Mouse (Mus musculus): ENCODE data around the gene Camkmt. TPM values are rescaled to one million over a fixed set of nuclear protein-coding genes. Genes with fewer than 3 reads are reported as not detected.

Gene Camkmt
- polyA plus RNA-seq, 1 experiment from 2014 or later: 6.9 TPM

DNA sequence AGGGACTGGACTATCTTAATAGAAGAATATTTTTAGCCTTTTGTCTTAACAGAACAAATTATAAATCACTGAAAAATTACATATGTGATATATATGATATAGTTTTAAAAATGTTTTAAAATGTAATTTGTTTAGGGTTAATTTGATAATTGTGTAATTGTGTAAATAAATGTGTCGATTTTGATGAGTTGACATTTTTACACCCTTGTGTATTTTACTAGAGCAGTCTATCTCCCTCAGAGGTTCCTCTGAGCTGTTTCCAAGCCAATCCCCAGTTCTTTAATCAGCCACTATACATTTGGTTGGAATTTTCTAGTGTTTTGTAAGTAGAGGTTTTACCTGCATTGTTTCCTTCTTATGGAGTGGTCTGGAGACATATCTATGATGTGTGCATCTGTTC lies 48.0 kb downstream of the Camkmt start:
- POLR2A ChIA-PET: no interaction called here
- CTCF ChIA-PET: no interaction called here
- DNase-seq (ENCODE audit: low read depth, low spot score) (no peak), ATAC-seq (no peak)
- no peak for TF ChIP-seq CTCF (IDR thresholded peaks at IDR 0.05)
- in situ Hi-C loops (cut with MboI; ENCODE audit: low pct_unique_long_range_greater_than_20kb): no loop called here
- peaks cover 4% of the 10 kb centered on the region for H3K27me3 ChIP-seq

DNA sequence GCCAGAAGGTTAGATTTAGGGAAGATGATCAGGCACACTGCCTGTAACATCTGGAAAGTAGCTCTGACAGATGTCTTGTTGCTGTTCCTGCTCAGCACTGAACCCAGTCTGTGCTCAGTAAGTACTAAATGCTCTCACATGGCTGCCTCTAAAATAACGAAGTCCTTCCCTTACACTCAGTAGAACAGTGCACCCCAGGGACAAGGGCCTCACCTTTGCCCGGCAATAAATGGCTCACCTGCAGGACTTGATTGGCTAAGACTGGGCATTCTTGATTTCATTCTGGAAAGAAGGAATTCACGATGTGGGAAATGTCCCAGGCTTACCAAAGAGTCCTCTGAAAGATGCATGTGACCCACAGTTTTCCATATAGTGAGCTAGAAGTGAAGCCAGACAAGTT lies 51.3 kb downstream of the Camkmt start:
- in situ Hi-C loops (cut with MboI; ENCODE audit: low pct_unique_long_range_greater_than_20kb): no loop called here
- no peak for TF ChIP-seq CTCF (IDR thresholded peaks at IDR 0.05)
- POLR2A ChIA-PET: no interaction called here
- H3K27me3 ChIP-seq: peaks cover 4% of the 10 kb centered on the region
- CTCF ChIA-PET: interaction anchor here (1.6 kb wide), 1 partner anchor 48 kb away, joined by 4 read pairs; no protein-coding TSS in a partner anchor
- no peak for ATAC-seq
- DNase-seq (ENCODE audit: low read depth, low spot score): no peak

DNA sequence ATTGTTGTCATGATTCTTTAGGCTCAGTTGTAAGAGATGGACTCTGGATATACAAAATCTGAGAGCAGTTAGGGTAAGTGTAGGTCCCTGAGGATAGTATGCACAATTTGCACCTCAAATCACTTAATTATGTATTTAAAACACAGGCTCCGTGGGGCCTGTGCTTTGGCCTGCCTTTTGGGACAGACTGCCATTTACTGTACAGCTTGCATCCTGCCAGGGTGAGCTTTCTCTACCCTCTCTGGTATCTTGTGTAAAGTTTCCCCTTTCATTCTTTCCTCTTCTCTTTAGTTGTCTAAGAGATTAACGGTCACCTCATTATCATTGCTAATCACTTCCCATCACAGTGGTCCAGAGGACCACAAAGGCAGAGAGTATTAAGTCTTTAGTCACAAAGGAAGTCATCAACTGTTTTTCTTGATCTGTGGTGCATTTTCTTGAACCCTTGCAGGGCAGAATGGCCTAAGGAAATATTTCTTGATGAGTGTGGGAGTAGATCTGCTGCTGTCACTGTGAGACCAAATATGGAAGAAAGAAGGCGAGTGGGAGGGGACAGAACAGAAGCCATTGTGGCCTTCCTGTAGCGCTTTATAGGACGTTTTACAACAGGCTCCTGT lies 52.3 kb downstream of the Camkmt start:
- ChIA-PET POLR2A (no interaction called here), CTCF (no interaction called here)
- no peak for TF ChIP-seq CTCF (IDR thresholded peaks at IDR 0.05)
- in situ Hi-C loops (cut with MboI; ENCODE audit: low pct_unique_long_range_greater_than_20kb): no loop called here
- ATAC-seq (no peak), DNase-seq (ENCODE audit: low read depth, low spot score) (no peak)
- H3K27me3 ChIP-seq: peaks cover 4% of the 10 kb centered on the region

DNA sequence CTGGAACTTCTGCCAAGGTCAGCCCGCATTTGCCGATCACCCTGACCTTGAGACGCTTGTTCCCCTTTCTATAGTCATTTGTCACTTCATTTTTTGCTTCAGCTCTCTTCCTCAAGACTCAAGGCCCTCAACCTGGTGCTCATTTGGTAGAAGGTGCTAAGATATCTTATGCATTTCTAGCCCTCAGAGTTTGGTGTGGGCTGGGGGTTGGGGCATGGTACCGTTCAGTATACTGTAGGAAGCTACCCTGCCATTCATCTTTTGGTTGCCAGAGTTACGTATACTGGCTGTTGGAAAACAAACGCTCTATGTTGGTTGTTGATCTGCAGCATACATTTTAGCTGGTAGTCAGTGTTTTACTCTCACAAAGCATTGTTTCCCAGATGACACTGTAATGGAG lies 53.8 kb downstream of the Camkmt start:
- ATAC-seq (no peak), DNase-seq (ENCODE audit: low read depth, low spot score) (no peak)
- H3K27me3 ChIP-seq: no peaks in the 10 kb centered on the region
- ChIA-PET POLR2A (no interaction called here), CTCF (no interaction called here)
- in situ Hi-C loops (cut with MboI; ENCODE audit: low pct_unique_long_range_greater_than_20kb): no loop called here
- TF ChIP-seq CTCF (IDR thresholded peaks at IDR 0.05): no peak

DNA sequence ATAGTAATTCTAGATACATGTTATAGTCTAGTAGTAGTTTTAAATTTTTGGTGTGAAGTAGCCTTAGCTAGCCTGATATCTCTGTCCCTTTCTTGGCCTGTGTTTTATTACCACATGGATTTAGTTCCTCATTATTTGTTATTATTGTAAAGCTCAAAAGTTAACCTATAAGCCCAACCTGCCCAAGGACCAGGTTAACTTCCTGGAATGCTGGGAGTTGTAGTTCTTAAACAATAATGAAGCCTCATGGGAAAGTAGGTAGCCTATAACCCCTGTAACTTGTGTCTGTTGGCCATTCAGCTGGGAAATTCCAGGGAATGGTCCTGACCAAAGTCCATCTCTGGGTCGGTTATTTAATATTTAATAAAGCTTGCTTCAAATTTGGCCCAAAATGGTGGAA lies 58.0 kb downstream of the Camkmt start:
- no peak for TF ChIP-seq CTCF (IDR thresholded peaks at IDR 0.05)

DNA sequence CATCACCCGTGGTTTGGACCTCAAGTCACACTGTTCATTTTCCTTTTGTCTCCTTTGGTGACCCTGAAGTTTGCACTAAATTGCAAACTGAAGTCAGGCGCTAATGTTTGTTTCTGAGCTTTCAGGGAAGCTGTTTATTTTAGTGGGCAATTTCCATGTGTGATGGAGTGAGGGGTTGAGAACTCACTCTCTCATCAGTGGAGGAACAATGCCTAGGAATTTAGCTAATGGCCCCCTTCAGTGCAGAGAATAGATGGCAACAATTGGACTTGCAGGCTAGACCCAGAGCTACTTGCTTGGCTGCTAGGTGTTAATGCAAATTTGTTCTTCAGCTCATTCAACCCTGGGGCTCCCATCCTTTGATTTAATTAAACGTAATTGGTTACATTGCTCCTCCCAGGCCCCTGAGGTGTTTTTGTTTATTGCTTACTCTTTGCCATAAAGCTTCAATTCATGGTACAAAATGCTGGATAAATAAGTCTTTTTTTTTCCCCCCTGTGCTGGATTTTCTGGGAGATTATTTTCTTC lies 58.9 kb downstream of the Camkmt start:
- no peak for TF ChIP-seq CTCF (IDR thresholded peaks at IDR 0.05)
- no peak for DNase-seq (ENCODE audit: low read depth, low spot score)
- ChIA-PET CTCF (interaction anchor here (1.3 to 2.3 kb wide), 2 partner anchors 19 to 32 kb away, joined by 3 to 10 read pairs; no protein-coding TSS in a partner anchor), POLR2A (no interaction called here)
- H3K27me3 ChIP-seq: no peaks in the 10 kb centered on the region
- no peak for ATAC-seq
- in situ Hi-C loops (cut with MboI; ENCODE audit: low pct_unique_long_range_greater_than_20kb): no loop called here

More for the DNA sequence above, 58.0 kb downstream of the Camkmt start:
- DNase-seq (ENCODE audit: low read depth, low spot score) (no peak), ATAC-seq (no peak)
- no peaks in the 10 kb centered on the region for H3K27me3 ChIP-seq
- CTCF ChIA-PET: interaction anchor here (1.3 to 2.3 kb wide), 2 partner anchors 18 to 31 kb away, joined by 3 to 10 read pairs; no protein-coding TSS in a partner anchor
- POLR2A ChIA-PET: interaction anchor here (0.6 kb wide), 1 partner anchor 368 kb away, joined by 3 read pairs; no protein-coding TSS in a partner anchor
- in situ Hi-C loops (cut with MboI; ENCODE audit: low pct_unique_long_range_greater_than_20kb): no loop called here

DNA sequence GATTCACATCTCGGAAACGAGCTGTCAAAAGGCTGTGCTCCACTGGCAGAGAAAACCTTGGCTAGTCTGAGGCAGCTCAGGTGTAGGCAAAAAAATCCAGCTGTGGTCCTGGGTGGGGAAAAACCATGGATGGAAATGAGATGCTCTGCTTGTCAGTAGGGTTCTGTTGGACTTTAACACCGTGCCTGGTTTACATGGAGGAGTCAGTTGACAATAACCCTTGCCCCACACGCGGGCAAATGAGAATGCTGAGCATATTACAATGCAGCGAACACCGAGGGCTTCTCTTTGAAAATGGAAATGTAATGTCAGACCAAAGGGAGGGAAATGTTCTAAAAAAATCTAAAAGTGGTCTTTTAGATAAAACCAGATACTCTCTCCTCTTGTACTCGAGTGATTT lies 60.9 kb downstream of the Camkmt start:
- TF ChIP-seq CTCF (IDR thresholded peaks at IDR 0.05): no peak
- no peaks in the 10 kb centered on the region for H3K27me3 ChIP-seq
- ChIA-PET CTCF (interaction anchor here (1.0 kb wide), 1 partner anchor 38 kb away, joined by 4 read pairs; no protein-coding TSS in a partner anchor), POLR2A (no interaction called here)
- ATAC-seq: no peak
- in situ Hi-C loops (cut with MboI; ENCODE audit: low pct_unique_long_range_greater_than_20kb): no loop called here
- no peak for DNase-seq (ENCODE audit: low read depth, low spot score)

DNA sequence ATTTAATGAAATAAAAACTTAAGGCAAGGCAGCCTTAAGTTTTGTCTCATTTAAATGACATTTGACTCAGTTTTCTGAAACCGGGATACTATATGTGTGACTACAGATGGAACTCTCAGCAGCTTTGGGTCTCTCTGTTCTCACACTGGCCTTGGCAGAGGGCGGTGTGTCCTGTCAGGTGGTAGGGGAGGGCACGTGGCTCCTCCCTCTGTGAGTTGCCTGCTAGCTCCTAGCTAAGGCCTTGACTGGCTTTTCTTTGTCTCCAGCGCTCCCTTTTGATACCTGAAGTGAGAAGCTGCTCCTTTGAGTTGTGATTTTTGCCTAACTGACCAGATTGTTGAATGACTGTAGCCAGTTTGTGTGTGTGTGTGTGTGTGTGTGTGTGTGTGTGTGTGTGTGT lies 67.8 kb downstream of the Camkmt start:
- POLR2A ChIA-PET: interaction anchor here (0.6 kb wide), 1 partner anchor 612 kb away, joined by 3 read pairs; no protein-coding TSS in a partner anchor
- no peak for DNase-seq (ENCODE audit: low read depth, low spot score)

DNA sequence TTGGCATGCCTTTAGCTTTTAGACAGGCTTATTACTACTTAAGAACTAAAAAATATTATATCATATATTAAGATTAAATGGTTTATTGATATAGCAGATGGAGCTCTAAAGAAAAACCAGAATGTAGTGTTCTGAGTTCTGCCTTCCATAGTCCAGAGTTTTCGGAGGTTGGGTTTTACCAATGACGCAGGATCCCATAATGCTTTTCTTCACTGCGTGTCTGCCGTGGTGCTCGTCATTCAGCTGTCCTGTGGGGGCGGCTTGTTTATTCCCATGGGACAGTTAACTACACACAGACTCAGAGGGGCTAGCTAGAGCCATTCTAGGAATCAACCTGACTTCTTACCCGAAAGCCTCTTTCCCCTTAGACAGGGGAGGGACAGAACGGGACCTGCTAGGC lies 69.2 kb downstream of the Camkmt start:
- no peak for ATAC-seq
- in situ Hi-C loops (cut with MboI; ENCODE audit: low pct_unique_long_range_greater_than_20kb): no loop called here
- CTCF ChIA-PET: no interaction called here
- no peaks in the 10 kb centered on the region for H3K27me3 ChIP-seq
- TF ChIP-seq CTCF (IDR thresholded peaks at IDR 0.05): no peak
- POLR2A ChIA-PET: no interaction called here
- no peak for DNase-seq (ENCODE audit: low read depth, low spot score)

More for the DNA sequence above, 67.8 kb downstream of the Camkmt start:
- no peak for ATAC-seq
- H3K27me3 ChIP-seq: no peaks in the 10 kb centered on the region
- CTCF ChIA-PET: interaction anchor here (0.9 to 1.2 kb wide), 2 partner anchors 10 to 31 kb away, joined by 3 read pairs; no protein-coding TSS in a partner anchor
- no peak for TF ChIP-seq CTCF (IDR thresholded peaks at IDR 0.05)
- in situ Hi-C loops (cut with MboI; ENCODE audit: low pct_unique_long_range_greater_than_20kb): no loop called here

DNA sequence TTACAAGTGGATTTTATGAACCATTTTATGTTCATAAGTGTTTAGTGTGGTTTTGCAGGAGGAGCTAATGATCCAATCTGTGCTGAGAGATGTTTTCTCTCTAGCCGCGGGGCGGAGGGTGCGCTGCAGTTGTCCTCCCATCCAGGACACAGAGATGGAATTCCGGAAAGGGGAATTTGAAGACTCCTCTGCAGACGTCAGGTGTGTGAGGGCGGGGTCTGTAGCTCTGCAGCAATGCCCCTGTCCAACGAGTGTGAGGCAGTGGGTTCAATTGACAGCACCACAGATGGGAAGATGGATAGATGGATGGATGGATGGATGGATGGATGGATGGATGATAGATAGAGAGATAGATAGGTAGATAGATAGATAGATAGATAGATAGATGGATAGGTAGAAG lies 70.4 kb downstream of the Camkmt start:
- TF ChIP-seq CTCF (IDR thresholded peaks at IDR 0.05): no peak
- ChIA-PET POLR2A (no interaction called here), CTCF (no interaction called here)
- no peaks in the 10 kb centered on the region for H3K27me3 ChIP-seq
- ATAC-seq (no peak), DNase-seq (ENCODE audit: low read depth, low spot score) (no peak)
- in situ Hi-C loops (cut with MboI; ENCODE audit: low pct_unique_long_range_greater_than_20kb): no loop called here

DNA sequence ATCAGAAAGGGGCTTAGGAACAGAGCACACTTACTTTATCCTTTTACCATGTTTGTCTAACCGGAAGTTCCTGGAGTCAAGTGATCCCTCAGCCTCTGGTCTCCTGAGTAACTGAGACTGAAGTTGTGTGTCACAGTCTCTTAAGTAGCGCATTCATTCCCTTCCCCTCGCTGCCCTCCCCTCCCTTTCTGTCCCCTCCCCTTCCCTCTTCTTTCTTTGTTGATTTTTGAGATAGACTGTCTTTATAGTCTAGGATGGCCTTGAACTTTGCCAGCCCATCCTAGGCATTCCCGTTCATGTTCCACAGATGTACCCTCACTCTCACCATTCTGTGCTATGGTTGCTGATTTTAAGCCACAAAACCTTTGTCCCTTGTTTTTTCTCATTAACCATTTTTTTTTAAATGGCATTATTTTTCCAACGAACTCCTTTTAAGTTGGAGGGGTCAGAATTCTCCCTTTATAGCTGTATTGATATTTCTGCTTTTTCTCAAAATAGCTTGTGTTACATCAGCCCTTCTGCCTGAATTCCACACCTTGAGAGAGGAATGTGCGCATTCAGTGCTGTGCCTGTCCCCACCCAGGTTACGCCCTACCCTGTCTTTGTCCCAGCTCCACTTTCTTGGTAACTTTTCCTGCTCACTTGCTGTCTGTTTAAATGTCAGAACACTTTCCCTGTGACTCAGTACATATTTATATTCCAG lies 72.4 kb downstream of the Camkmt start:
- POLR2A ChIA-PET: interaction anchor here (0.6 kb wide), 1 partner anchor 43 kb away, joined by 3 read pairs; no protein-coding TSS in a partner anchor
- H3K27me3 ChIP-seq: no peaks in the 10 kb centered on the region
- in situ Hi-C loops (cut with MboI; ENCODE audit: low pct_unique_long_range_greater_than_20kb): no loop called here
- ATAC-seq (no peak), DNase-seq (ENCODE audit: low read depth, low spot score) (no peak)
- CTCF ChIA-PET: no interaction called here
- TF ChIP-seq CTCF (IDR thresholded peaks at IDR 0.05): no peak

All from Patski (cell line).